Mouse (Mus musculus): ENCODE results near the gene Slc22a4.

DNA sequence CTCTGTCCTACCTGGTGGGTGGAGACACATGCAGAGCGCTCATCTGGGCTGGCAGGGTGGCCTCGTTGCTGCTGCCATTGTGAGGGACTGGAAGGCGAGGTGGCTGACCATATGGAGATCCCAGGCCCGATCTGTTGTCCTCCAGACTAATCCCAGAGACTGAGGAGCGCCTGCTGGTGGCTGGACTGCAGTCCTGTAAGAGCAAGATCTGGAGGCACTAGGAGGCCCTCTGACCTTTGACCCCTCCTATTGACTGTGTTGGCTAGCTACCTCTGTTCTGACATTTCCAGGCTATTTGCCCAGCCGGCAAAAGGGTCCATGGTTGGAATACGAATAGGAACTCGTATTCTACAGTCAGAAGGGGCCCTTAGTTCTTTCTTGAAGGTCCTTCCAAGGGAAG, 28.2 kb upstream of the Slc22a4 start:
- peak; percentile 43 for TF ChIP-seq CTCF (IDR thresholded peaks at IDR 0.05; ENCODE audit: low read depth)
- TF ChIP-seq EP300 (optimal IDR thresholded peaks at IDR 0.05) = no peak
